Mouse (Mus musculus) ovary, postnatal 14 days (tissue): ENCODE data around the gene Bckdk.

ENCODE experiments used
- DNase-seq: peaks from one replicate; pipeline ENCODE4 v3.0.0; 2022; ENCODE audit warnings: low spot score

Bckdk gene

DNA sequence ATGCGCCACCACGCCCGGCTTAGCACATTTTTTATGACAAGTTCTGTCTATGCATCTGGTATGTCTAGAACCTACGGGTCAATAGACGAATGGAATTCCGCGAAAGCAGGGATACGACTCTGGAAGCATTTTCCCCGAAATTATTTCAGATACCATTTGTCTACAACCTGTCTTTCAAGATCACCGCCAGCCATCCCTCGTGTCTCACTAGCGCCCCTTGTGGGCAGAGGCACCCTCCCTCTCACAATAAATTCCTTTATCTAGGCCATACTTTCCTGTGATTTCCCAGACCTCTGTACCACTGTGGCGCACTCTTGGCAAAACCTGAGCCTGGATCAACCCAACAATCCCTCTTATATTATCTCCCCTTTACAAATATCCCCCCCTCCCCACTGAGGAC, 7.5 kb upstream of the Bckdk start:
- DNase-seq = peak; percentile 50

- DNase-seq = no peak
Measured at GRCm38 (mm10) chr7:127897542-127897941, 6.3 kb upstream of the Bckdk start.

GRCm38 (mm10) chr7:127898179-127898956, 5.5 kb upstream of the Bckdk start:
- DNase-seq = no peak

DNA sequence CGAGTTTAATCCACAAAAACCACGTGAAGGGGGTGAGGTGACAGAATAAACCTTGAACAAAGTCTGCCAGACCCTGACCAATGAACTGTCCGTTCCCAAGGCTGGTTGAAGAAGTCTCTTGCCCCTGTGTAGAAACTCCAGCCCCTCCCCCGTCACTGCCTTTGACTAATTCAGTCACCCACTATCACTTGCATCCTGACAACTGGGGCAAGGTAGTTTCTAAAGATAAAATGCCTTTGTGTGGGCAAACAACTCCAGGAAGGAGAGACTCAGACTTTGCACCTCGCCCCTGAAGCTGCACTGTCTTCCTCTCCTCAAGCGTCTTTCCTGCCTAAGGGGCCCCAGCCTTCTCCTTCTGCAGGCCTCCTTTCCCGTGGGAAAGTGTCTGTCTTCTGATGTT, 3.9 kb upstream of the Bckdk start:
- no peak for DNase-seq

GRCm38 (mm10) chr7:127901772-127902171, 2.1 kb upstream of the Bckdk start:
- DNase-seq = no peak

- DNase-seq = no peak
Measured at GRCm38 (mm10) chr7:127907939-127908338, 4.1 kb downstream of the Bckdk start.

DNA sequence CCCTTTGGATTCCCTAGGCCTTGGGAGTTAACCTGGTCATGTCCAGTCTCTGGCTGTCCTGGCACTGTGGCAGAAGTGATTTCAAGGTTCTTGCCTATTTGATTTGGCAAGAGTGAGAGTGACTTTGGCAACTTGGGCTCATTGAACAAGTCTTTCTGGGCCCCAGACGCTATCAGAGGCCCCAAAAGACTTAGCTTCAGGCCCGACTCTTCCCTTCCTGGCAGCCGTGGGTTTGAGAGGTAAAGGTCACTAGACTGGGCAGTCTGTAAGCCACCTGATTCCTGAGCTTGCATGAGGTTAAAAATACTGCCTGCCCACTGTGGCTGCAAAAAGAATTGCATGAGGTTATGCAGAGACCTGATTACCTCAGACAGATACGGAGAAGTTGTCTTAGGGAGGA, 4.8 kb downstream of the Bckdk start:
- DNase-seq = no peak

GRCm38 (mm10) chr7:127912190-127912871, 8.4 kb downstream of the Bckdk start, which contains the start of gene Kat8:
TSS of gene Kat8 (plus strand) at chr7:127912516.
- DNase-seq = peak; percentile 80

GRCm38 (mm10) chr7:127912938-127913337, 9.1 kb downstream of the Bckdk start:
- DNase-seq = no peak

- no peak for DNase-seq
Measured at GRCm38 (mm10) chr7:127915293-127915692, 11.4 kb downstream of the Bckdk start.

GRCm38 (mm10) chr7:127918203-127918602, 14.3 kb downstream of the Bckdk start:
- DNase-seq = no peak

DNA sequence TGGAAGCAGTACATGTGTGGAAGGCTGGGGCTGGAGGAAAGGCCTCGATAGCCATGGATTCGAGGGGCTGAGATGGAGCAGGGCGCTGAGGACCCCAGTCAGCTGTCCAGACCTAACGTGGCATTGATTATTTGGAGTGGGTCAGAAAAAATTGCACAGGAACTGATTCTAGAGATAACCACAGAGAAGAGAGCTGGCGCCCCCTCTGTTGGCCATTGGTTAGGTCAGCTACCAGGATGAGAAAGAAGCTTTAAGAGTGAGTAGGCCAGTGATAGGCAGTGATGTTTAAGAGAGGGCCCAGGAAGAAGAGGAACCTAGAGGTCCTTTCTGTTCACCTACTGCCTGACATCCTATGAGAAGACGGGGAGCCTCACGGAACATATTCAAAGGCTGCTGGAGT, 15.4 kb downstream of the Bckdk start:
- DNase-seq = no peak

GRCm38 (mm10) chr7:127921516-127921915, 17.6 kb downstream of the Bckdk start:
- DNase-seq = no peak

- DNase-seq = no peak
Measured at GRCm38 (mm10) chr7:127922451-127923275, 18.8 kb downstream of the Bckdk start.

DNA sequence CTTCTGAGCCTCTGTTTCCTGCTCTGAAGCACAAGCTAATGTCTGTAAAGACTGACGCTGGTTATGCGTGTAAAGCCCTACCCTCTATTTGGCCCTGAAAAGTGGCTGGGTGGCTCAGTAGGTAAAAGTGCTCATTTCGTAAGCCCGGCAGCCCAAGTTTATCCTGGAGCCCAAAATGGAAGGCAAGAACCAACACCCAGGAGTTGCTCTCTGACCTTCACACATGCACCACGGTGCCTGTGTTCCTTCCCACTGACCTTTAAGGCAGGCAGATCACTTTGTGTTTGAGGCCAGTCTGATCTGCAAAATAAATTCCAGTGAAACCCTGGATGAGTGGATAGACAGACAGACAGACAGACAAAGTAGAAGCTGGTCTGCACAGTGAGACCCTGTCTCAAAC, 19.8 kb downstream of the Bckdk start:
- no peak for DNase-seq

GRCm38 (mm10) chr7:127925252-127925651, 21.4 kb downstream of the Bckdk start:
- DNase-seq = no peak

GRCm38 (mm10) chr7:127926066-127926465, 22.2 kb downstream of the Bckdk start:
- no peak for DNase-seq

- no peak for DNase-seq
Measured at GRCm38 (mm10) chr7:127926846-127927245, 23.0 kb downstream of the Bckdk start.

GRCm38 (mm10) chr7:127927726-127928125, 23.8 kb downstream of the Bckdk start:
- no peak for DNase-seq

GRCm38 (mm10) chr7:127928596-127928995, 24.7 kb downstream of the Bckdk start:
- no peak for DNase-seq

- DNase-seq = no peak
Measured at GRCm38 (mm10) chr7:127929923-127930322, 26.0 kb downstream of the Bckdk start, which contains the start of gene Prss8. TSS of gene Prss8 (minus strand) at chr7:127930104.

GRCm38 (mm10) chr7:127930636-127931035, 26.8 kb downstream of the Bckdk start:
- DNase-seq = no peak
